Mouse (Mus musculus) embryonic fibroblast, embryonic 13.5 days (primary cell): ENCODE measurements around the gene Zfp688.

Source experiments
- CTCF ChIP-seq: IDR thresholded peaks from 2 replicates; pipeline ENCODE4 v1.5.1; 2011; ENCODE audit warnings: mild to moderate bottlenecking, control low read depth, low read length, moderate library complexity, borderline replicate concordance; ENCODE audit not compliant: insufficient read depth
- POLR2A ChIP-seq: IDR thresholded peaks from 2 replicates; pipeline ENCODE4 v1.6.1; 2011; ENCODE audit warnings: low read depth, mild to moderate bottlenecking, control low read depth, low read length, moderate library complexity

- no peak for TF ChIP-seq CTCF
- no peak; the same call in 1 of the 2 replicates for TF ChIP-seq POLR2A
Observed at GRCm38 (mm10) chr7:127371213-127371612, 50.7 kb downstream of the Zfp688 start.
